Mouse (Mus musculus) fibroblast of lung, adult 2 months (primary cell): ENCODE data around the gene Syngr3.
"Not testable (repeated sequence)": the region's sequence is repeated elsewhere in the genome, so short reads cannot be mapped to it uniquely, and the experiment has no call there.

Experiments
- DNase-seq: peaks from one replicate; pipeline ENCODE4 v3.0.0-alpha.2; 2011; ENCODE audit warnings: low read depth

The Syngr3 gene

DNA sequence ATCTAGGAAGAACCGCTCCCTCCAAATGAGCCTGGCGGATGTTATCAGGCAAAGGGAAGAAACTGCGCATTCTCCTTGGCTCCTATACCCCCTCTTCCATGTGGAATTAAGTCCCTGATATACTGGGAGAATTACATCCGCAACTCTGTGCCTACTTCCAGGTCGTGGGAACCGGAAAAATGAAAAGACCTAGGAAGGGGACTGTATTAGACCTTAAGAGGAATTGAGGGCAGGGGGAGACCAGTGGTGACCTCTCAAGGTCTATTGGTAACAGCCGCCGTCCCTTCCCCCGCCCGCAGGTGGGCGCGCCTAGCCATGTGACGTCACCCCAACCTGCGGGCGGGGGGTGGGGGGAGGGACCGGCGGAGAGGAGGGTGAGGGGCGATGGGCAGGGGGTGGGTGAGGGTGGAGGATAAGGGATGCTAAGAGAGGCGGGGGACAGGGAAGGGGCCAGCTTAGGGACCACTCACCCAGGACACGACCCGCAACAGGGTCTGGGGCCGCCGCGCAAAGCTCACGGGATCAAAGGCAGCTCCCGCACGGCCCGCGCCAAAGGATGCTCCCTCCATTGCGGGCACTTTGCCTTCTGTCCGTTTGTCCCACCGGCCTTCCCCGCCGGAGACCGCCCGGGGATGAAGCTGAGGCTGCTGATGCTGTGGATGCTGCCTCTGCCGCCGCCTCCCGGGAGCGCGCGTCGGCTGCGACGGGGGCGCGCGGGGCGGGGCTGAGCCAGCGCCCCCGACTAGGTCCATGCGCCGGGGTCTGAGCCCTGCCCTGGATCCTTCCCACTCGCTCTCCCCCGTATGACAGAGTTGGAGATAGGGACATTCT, at the start of gene Syngr3:
Syngr3 (minus strand) TSS at position 705 of the 831 bp plus-strand sequence.
- DNase-seq, result no peak

DNA sequence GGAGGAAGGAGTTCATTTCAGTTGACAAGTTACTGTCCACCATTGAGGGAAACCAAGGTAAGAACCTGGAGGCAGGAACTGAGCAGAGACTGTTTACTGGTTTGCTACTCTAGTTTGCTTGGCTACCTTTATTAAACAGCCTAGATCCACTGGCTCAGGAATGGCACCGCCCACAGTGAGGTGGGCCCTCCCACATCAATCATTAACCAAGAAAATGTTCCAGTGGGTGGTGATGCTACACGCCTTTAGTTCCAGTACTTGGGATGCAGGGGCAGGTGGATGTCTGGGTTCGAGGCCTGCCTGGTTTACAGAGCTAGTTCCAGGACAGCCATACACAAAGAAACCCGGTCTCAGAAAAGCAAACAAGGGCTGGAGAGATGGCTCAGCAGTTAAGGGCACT, 48.5 kb upstream of the Syngr3 start:
- DNase-seq, result no peak

DNA sequence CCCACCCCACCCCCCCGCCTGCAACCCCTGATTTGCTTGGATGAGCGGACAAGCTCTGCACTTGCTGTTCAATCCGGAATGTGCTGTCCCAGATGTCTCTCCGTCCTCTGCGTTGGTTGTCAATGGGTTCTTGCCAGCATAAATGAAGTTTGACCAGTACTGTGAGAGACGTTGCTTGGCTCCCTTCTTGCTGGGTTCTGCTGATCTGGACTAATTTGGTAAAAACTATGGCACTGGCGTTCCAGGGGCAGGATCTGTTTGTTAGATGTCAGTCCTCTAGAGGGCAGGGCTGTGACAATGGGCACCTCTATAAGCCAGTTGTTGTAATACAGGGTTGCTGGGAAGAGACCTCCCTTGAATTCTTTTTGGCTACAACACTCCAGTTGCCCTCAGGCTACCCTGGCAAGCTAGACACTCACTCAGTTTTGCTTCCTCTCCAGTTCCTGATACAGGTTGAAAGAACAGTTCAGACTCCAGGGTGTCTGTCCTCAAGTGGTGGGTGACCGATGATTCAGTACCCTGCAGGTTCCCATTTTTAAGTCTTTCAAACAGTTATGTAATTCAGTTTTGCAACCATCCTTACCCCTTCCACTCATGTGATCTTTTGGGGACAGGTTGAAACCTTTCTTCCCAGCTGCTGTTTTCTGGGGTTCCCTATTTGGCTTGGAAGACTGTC, 47.5 kb upstream of the Syngr3 start:
- DNase-seq, result no peak

DNA sequence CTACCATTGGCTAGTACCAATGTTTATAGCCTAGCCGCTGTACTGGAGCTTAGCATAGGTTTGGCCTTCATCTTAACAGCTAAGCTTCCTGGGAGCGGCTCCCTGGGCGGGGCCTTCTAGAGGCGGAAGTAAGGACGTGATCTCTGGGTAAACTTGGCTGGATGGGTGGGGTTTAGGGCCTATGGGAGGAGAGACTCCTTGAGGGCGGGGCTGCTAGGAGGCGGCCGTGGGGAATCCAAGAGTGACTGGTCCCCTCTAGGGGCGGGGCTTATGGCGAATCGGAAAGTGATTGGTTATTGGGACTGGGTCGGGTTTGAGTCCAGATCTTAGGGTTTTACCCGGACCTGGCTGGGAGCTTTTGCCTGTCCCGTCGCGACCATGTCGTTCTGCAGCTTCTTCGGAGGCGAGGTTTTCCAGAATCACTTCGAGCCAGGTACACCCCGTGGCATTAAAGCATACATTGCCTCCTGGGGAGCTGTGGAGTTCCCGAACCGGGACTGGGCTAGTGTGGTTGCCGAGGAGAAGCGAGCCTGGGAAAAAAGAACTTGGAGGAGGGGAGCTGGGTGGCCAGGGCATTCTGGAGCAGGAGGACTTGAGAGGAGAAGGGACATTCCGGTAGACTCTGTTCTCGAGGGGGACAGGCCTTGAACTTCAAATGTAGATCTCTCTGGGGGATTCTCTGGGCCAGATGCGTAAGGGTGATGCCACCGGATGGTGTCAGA, 46.7 kb upstream of the Syngr3 start, which contains the start of gene Msrb1:
Msrb1 (plus strand) TSS at position 313 of the 722 bp plus-strand sequence.
- peak; percentile 98 for DNase-seq

DNA sequence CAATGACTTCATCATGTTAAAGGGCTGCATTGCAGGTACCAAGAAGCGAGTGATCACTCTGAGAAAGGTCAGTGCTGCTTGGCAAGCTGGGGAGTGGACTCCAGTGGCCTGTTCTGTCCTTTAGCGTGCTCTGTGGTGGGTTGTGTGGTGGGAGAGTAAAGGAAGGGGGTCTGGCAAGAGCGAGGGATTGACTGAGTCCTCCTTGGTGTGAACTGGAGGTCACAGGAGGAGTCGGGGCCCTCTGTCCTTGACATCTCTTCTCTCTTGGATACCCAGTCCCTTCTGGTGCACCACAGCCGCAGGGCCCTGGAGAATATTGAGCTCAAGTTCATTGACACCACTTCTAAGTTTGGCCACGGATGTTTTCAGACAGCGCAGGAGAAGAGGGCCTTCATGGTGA, 45.7 kb upstream of the Syngr3 start:
- DNase-seq, result no peak

DNA sequence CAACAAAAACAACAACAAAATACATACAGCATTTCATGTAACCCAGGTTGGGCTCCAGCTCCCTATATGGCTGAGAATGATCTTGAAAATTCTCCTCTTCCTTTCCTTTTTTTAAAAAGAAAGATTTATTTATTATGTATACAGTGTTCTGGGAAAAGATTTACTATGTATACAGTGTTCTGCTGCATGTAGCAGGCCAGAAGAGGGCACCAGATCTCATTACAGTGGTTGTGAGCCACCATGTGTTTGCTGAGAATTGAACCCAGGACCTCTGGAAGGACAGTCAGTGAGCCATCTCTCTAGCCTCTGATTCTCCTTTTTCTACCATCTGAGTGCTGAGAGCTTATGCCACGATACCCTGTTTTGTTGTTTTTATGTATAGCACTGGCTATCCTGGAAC, 44.8 kb upstream of the Syngr3 start:
- DNase-seq, result no peak

DNA sequence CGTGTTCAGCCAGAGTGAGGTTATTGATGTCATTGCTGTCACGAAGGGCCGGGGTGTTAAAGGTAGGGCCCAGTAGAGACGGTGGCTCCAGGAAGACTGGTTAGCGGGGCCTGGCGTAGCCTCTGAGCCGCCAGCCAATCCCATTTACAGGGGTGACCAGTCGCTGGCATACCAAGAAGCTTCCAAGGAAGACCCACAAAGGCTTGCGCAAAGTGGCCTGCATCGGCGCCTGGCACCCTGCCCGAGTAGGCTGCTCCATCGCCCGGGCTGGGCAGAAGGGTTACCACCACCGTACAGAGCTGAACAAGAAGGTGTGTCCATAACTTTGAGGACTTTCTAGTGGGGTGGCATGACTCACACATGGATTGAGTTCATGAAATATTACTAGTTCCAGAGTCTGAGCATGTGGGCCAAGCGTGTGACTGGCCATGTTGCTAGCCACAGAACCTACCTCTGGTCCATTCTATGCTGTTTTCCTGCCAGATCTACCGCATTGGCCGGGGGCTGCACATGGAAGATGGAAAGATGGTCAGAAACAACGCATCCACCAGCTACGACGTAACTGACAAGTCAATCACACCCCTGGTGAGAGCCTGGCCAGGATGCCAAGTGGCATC, 43.8 kb upstream of the Syngr3 start:
- DNase-seq, result no peak

DNA sequence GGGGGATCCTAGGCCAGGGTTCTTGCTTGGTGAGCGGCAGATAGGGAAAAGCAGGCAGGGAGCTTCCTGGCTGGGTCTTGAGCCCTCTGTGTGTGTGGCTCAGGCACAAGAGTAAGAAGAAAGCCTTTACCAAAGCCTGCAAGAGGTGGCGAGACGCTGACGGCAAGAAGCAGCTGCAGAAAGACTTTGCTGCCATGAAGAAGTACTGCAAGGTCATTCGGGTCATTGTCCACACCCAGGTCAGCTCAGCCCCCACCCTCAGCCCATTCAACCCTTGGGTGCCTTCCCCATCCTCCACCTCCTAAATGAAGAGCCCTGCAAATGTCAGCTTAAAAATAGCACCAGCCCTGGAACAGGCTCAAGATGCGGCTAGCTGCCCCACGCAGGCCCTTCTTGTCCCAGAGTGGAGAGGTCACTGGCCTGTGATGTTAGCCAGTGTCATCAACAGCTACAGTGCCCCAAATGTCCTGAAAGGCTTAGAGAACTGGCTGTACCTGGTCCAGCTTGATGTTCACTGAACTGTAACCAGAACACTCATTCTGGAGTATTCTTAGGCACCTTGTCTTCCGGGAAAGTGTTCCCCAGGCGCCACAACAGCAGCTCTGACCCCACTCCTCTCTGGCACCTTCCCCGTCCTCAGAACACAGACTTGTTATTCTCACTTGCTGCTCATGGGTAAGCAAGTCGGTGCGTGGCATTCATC, 42.6 kb upstream of the Syngr3 start:
- DNase-seq, result no peak

DNA sequence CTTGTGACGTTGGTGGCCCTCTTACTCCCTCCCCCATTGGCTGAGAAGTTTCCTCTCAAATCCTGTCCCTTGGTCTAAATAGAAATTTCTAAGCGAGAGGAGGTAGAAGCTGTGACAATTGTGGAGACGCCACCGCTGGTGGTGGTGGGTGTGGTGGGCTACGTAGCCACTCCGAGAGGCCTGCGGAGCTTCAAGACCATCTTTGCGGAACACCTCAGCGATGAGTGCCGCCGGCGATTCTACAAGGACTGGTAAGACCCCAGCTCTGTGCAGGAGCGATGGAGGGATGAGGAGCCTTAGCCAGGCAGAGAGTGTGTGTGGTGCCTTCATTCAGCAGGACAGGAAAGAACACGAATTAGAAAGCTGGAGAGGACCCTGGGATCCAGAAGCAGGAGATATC, 41.0 kb upstream of the Syngr3 start:
- DNase-seq, result no peak

DNA sequence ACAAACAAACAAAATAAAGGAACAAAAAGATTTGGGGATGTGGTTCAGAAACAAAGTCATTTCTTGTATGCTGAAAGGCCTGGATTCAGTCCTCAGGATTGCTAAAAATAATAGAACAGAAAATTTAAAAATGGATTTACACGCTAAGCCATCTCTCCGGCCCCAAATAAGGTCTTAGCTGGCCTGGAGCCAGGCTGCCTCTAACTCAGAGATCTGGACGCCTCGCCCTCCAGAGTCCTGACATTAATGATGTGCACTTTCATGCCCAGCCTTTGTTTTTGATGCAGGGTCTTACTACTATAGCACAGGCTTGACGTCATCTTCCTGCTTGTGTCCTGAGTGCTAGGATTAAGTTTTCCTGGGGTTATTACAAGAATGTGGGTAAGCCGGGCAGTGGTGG, 39.3 kb upstream of the Syngr3 start:
- DNase-seq, result no peak

DNA sequence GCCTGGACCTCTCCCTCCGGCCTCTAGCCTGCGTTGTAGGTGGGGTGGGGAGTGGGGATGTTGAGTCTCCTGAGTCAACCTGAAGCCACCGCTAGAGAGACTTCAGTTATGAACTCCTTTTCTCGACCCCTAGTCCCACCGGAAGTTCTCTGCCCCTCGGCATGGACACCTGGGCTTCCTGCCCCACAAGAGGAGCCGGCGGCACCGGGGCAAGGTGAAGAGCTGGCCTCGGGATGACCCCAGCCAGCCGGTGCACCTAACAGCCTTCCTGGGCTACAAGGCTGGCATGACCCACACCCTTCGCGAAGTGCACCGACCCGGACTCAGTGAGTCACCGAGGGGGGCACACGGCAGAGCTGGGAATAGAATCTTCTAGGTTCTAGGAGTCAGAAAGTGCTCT, 38.4 kb upstream of the Syngr3 start:
- DNase-seq, result no peak

DNA sequence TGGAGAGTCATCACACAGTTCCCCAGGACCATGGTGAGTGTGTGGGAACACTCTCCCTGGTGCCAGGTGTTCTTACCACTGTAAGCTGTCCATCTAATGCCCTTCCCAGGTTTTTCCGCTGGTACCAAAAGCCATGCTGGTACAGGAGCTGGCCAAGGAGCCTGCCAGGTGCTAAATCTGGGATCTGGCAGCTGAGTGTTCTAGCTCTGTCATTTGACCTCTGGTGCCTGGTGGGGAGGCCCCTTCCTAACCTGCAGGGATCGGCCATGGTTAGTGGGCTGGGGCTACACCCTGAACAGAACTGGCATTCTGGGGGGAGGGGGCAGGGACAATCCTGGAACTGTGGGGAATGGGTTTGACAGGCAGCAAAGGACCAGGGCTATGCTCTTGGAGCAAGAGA, 37.9 kb upstream of the Syngr3 start, which contains the start of gene Rpl3l:
Rpl3l (plus strand) TSS at position 203 of the 400 bp plus-strand sequence.
- no peak for DNase-seq

DNA sequence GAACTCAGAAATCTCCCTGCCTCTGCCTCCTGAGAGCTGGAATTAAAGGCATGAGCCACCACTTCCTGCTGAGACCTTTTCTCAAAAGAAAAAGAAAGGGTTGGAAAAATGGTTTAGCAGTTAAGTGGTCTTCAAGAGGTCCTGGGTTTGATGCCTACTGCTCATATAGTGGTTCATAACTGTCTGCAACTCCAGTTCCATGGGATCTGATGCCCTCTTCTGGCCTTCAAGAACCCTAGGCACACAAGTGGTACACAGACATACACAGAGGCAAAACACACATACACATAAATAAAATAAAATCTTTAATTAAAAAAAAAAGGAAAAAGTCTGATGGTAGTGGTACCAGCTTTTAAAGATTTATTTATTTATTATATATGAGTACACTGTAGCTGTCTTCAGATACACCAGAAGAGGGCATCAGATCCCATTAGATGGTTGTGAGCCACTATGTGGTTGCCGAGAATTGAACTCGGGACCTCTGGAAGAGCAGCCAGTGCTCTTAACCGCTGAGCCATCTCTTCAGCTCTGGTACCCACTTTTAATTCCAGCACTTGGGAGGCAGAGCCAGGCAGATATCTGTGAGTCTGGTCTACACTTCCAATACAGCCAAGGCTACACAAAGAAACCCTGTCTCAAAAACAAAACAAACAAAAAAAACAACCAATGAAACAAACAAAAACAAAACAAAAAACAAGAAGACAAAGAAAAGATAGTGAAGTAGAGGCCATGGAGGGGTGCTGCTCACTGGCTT, 36.1 kb upstream of the Syngr3 start:
- no peak for DNase-seq

DNA sequence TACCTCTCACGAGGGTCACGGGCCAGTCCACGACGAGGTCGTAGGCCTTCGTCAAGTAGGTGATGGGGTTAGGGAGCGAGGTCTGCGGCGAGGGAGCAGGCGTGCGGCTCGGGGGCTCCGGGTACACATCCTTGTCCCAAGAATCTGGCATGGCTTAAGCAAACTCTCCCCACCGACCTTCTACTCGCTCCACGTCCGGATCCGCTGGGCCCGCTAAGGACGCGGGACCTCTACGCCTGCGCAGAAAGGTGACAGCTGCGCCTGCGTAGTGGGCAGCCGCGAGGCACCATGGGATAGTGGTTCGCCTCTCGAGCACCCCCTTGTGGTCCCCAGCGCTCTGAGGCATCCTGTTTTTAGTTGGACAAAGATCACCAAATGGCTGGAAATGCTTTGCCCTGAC, 34.4 kb upstream of the Syngr3 start, which contains the start of gene Ndufb10:
Ndufb10 (minus strand) TSS at position 295 of the 400 bp plus-strand sequence.
- DNase-seq, result peak; percentile 88

DNA sequence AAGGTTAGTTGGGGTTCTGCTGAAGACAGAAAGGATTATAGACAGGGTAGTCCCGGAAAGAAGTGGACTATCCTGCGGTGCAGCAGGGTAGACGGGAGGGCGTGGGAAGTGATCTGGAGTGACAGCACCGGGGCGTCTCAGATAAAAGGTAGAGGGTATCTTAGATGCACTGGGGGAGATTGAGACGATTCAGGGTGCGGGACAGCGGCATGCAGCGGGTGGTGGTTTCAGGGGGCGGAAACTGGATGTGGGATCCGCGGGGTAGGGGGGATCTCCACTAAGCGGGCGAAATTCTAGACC, 34.1 kb upstream of the Syngr3 start:
- no peak for DNase-seq

DNA sequence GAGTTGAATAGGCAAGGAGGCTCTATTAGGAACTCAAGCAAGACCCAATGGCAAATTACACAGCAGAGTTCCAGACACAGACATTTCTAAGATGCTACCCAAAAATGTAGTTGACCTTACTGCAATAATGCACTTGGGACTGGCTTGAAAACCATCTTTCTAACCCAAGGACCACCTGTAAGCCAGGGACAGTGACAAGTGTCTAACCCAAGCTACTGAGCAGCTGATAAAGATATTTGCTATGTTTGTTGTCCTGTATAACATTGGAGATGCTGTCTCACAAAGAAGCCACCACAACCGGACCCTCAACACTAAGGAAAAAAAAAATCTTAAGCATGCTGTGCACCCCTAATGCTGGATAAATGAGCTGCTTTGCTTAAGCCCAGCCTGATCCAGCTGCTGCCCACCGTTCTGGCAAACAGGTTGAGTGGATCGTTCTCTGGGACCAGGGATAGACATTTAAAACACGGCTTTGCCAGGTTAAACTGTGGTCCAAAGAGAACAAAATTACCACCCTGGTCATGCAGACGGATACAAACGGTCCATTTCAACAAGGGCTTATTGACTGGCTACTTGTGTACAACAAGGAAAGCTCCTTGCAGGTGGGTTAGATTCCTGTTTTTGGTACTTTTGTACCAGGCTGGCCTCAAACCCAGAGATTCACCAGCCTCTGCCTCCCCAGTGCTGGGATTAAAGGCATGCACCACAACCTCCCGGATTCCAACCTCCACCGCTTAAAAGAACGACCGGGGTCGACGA, 33.5 kb upstream of the Syngr3 start:
- no peak for DNase-seq

DNA sequence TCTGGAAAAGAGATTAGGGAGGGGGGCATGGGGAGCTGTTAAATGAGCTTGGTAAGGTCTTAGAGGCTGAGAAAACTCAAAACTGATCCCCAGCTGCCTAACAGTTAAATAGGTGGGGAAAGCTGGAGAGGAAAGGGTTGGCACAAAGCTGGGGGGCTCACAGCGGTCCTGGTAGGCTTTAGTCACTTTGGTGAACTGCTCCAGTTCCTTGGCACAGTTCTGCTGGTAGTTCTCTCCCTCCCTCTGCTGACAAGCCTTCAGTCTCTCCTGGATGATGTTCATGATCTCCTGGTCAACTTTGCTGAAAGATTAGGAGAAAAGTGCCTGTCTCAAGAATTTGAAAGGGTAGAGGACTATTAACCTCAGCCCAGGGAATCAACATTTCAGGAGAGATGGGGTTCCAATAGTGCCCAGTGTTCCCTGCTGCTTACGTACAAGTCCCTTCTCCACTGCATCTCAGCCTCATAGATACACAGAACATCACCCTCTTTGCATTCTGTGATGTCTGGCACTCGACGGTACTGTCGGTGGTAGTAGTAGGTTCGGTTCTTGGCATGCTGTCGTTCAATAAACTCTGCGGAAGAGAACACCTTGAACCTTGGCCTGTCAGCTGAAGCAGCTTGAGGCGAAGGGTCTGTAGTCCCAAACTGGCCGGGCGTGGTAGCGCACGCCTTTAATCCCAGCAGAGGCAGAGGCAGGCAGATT, 32.6 kb upstream of the Syngr3 start:
- DNase-seq, result no peak

DNA sequence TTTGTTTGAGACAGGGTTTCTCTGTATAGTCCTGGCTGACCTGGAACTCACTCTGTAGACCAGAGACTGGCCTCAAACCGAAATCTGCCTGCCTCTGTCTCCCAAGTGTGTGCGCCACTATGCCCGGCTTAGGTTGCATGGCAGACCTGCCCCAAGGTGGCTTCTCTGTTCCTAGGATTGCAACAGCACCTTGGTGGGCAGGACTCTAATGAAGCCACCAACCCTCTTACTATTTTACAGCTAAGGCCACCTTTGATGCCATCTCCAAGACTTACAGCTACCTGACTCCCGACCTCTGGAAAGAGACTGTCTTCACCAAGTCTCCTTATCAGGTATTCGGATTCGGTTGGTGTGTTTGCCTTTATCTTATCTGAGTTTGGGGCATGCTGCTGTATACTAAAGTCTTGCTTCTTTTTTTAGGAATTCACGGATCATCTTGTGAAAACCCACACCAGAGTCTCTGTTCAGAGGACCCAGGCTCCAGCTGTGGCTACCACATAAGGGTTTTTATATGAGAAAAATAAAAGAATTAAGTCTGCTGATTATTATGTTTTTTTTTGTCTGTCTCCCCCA, 31.7 kb upstream of the Syngr3 start:
- not testable (repeated sequence) for DNase-seq

DNA sequence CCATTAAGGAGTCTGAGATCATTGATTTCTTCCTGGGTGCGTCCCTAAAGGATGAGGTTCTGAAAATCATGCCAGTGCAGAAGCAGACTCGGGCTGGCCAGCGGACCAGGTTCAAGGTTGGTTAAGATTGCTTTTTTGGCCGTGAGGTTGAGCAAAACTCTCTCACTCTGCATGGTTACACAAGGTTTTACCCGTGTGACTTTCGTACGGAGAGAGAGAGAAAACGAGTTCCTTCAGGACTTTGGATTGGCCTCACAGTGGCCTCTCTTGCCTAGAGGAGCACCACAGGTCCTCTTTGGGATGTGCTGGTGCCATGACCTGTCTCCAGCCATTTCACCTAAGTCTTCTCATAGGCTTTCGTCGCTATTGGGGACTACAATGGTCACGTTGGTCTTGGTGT, 30.9 kb upstream of the Syngr3 start:
- DNase-seq, result not testable (repeated sequence)
